Mouse (Mus musculus) thymus, postnatal 36 days (tissue): Measurements from ENCODE around the gene Cox7a2.
A peak's percentile ranks its signal among the peaks of the same experiment; 100 is the strongest.

Experiments used
- DNase-seq, 2 experiments: peaks; one replicate each; pipeline ENCODE4 v3.0.0; 2022; ENCODE audit warnings: mixed read lengths in 2 of 2

The Cox7a2 gene

DNA sequence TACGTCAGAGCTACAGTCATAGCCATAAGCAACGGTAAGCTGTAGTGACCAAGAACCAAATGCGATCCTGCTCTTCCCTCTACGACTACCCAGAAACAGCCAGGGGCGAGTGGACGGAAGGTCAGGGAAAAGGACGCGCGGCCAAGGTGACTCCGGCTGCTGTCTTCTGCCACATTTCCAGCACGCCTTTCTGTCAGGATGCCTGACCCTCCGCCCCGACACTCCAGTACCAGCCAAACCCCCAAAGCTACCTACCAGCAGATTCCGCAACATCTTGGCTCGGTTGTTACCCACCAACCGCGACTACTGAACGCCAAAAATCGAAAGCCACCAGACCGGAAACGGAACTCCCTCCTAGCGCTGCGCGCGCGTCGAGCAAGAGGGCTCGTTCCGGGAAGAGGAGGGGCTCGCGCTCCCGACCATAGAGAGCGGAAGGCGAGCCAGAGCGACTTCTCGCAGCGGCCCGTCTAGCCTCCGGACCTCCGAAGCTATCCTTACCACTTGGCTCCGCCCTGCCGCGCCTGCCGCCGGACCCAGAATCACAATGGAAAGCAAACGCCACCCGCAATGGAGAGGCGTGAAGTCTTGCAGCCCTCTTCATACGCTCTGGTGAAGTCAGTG lies at the start of gene Cox7a2:
TSS of gene Cox7a2 (minus strand) at position 494 of the 621 bp plus-strand sequence.
- DNase-seq: peak; percentile 94 to 95

DNA sequence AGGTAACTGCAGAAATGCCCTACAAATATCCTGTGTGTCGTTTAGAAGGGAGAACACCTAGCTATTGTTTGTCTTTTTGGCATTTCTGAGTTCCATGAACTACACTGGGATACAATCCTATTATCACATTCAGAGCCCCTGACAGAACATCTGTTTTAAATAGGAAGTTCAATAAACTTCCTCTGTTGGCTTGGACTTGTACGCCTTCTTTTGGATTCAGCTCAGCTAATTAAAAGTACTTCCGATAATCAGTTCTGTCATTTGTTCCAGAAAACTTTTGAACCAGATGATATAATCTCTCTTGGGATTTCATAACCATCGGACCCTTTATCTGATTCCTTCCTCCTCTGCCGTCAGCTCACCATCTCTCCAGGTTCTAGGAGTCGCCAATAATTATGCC lies 49.7 kb upstream of the Cox7a2 start:
- DNase-seq: no peak

DNA sequence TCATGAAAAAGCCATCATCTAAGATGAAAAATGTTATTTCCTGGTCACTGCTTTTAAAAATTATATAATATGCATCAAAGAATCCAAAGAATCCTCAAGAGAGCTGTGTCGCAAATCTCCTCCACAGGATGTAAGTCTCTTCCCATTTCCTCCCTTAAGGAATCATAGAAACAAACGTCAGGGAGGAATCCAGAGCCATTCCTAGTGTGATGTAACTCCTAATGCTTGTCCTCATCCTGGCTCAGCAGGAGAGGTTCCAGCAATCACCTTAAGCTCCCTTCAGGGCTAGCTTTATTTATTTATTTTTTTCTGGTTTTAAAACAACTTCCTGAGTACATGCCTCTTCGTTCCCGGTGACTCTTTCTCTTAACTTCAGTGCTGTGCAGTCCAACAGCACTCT lies 47.5 kb upstream of the Cox7a2 start:
- DNase-seq: no peak

DNA sequence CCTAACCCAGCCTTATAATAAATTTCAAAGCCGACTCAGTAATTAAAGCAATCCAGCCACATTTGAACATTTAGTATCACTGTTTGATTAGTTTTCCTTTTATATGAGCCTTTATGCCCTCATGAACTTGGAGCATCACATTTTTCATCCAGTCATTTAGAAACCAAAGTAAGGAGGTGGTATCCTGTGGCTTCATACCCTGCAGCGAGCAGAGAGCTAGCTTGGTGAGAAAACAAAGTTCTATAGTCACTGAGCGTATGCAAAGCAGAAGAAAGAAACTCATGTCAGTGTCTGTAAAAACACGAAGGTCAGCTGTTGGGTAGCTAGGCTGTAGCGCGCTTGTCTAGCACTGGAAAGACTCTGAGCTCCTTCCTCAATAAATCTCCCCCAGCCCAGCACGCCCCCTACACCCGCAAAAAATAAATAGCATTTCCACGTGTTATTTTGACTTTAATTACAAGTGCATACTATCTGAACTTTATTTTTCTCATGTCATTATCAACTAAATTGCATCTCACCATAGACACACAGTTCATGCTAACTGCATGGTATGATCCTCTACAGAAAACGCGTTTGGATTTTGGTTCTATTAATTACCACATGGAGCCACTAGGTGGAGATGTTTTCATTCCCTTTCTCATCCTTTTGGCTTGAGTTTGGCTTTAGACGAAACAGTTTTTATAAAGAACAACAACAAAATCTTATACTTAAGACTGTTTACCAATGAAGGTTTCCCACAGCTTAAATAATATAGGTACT lies 46.8 kb upstream of the Cox7a2 start:
- DNase-seq: no peak

DNA sequence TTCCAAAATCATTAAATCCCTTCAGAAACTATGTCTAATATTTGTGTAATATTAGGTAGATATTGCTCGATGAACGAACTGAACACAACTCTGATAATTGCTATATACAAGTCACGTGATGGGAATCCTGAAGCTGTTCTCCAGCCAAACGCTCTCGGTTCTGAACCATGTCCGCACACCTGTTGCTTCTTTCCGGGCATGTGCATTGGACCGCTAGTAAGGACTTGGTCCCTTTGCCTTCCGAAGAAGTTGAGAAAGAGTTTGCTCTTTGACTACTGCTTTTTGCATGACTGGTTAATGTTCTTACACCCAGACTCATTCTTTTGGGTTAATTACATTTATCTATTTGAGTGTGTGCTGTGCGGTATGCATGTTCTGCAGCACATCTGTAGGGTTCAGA lies 45.7 kb upstream of the Cox7a2 start:
- DNase-seq: no peak

DNA sequence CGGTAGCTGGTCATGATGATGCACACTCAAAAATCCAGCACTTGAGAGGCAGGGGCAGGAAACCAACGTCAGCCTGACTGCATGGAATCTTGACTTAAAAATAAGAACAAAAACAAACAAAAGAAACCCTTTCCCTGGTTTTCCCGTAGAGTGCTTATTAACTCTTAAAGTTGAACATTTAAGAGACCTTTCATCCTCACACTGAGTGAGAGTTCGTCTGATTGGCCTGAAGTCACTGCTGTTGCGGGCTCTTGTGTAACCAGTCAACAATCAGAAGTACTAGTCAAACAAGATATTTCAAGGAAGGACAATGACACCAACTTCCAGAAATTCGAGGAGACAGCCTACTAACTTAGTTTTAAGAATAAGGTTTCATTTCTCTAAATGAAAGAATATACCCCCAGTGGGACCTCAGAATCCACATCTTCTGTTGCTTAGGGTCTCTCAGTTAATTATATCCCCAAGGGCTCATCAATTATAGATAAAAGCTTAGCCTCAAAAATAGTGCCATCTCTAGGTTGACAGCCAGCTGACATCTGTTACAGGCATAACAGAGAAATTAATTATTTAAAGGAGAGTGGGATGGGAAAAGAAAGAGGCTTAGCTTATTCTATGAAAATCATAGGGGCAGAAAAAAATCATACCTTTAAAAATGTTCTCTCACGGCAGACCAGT lies 36.9 kb upstream of the Cox7a2 start:
- DNase-seq: no peak

DNA sequence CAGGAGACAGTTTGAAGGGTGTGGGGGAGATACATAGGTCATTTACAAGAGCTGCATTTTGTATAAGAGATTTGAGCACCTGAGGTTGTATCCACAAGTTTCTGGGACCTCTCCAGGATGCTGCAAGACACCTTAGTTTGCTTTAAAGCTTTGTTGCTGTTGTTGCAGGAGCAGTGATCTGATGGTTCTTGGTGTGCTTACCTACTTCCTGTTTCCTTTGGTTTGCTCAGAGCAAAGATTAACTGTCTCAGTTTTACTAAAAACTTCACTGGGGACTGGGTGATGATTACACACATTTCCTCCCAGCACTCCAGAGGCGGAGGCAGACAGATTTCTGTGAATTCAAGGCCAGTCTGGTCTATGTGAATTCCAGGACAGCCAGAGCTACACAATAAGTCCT lies 35.4 kb upstream of the Cox7a2 start:
- DNase-seq: peak in 1 of 2 experiments; percentile 22

DNA sequence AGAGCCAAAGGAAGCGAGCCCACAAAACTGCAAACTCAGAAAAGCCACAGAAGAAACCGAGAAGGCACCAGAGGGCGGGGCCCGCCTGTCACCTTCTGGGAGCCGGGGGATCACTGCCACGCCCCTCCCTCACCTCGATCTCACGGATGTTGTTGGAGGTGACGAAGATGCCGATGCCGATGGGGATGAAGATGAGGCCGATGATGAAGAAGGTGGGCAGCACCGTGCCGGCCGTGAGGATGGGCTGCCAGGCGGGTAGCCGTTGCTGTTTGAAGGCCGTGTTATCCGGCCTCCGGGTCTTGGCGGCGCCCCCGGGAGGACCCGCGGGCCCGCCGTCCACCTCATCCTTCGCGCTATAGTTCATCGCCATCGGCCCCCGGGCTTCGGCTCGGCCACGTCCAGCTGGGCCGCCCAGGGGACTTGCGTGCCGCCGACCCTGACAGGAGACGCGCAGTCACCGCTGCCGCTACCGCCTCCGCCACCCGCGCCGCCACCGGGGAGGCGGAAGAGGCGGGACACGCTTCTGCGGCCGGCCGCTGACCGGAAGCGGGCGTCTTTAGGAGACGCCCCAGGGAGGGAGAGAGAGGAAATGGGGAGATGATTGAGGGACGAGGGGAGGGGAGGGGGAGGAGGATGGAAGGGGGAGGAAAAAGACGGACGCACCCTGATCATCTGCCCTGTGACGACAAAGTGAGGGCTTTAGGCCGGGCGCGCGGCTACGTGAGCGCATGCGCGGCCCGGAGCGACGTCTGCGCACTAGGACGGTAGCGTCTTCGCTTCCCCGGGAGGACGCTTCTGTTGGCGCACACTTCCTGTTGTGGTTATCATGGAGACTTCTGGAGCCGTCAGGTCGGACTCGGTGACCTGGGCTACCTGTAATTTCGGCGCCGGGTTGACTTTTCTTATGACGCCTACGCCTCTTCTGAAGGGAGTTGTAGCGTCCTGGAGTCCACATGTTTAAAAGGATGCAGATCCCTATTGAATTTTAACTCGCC lies 33.5 kb upstream of the Cox7a2 start, which contains the start of gene Tmem30a:
TSS of gene Tmem30a (minus strand) at position 667 of the 995 bp plus-strand sequence.
- DNase-seq: peak; percentile 87 to 90

DNA sequence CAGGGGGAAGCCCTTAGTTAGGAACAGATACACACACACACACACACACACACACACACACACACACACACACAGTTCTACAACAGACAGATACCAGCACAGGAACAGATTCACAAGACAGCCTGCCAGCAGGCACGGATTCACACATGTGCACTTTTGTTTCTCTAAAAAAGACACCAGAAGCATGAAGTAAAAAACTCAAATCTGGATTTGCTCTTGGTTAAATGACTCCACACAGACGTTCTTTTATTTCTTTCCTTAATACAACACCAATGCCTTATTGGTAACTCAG lies 26.1 kb upstream of the Cox7a2 start:
- DNase-seq: no peak

DNA sequence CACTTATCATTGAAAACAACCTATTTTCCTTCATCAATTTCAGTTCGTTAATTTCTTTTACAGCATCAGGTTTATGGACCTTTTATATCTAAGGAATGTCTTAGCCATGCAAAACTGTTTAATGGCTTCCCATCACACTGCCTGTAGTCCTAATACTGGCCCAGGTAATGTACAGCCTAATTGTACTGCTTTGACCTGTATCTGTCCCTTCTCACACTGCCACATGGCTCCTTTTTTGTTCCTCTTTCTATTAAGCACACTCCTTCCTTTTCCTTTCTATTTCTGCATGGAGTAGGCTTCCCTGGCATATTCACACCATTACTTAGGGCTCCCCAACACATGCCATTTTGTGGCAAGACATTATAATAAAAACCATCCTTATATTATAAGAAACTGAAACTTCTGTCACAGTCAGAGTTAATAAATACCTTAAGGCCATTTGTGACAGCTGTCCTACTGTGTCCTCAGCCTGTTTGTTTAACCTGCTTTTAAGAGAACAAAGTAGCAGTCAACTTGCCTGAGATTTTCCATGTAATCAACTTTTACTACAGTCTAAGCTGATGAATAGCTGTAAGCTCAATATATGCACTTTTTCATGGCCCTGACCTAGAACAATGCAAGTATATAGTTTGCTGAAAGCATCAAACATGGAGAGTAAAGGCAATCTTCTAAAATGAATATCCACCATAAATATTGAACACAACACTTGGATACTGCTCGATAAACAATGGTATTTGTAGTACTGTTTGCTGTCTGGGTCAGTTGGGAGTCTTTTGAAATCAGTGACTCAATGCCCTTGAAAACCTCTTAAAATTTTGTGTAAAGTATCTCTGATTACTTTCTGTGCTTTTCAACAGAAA lies 25.5 kb upstream of the Cox7a2 start:
- DNase-seq: no peak

DNA sequence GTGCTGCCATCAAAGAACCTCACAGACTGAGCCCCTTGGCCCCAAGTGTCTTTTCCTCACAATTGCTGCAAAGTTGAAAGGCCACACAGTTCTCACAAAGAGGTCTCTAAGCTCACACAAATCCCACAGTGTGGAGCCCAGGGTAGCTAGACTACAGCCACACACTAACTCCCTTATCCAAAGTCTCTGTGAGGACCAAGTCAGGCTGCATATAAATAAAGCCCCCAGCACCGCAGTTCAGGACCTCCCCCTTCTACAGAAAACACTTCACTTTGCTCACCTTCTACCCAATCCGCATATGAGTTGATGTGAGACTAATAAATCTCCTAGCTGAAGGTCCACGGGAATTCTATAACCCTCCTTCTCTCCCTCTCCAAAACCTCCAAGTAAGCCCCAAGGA lies 24.8 kb upstream of the Cox7a2 start:
- no peak for DNase-seq

DNA sequence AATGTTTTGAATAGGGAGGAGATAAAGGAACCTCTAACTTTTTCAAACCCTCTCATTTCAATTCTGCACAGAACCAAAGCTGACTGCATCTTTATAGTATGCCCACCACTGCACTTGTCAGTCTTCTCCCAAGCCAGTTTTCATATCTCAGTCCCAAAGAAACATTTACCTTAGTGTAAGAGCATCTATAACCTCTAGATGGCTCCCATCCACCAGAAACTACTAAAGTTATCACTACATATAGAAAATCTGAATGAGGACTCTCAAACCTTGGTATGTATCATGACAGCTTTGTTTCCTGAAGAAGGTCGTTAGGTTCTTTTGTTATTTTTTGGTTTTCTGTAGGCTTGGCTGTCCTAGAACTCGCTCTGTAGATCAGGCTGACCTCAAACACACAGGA lies 19.7 kb upstream of the Cox7a2 start:
- DNase-seq: no peak

DNA sequence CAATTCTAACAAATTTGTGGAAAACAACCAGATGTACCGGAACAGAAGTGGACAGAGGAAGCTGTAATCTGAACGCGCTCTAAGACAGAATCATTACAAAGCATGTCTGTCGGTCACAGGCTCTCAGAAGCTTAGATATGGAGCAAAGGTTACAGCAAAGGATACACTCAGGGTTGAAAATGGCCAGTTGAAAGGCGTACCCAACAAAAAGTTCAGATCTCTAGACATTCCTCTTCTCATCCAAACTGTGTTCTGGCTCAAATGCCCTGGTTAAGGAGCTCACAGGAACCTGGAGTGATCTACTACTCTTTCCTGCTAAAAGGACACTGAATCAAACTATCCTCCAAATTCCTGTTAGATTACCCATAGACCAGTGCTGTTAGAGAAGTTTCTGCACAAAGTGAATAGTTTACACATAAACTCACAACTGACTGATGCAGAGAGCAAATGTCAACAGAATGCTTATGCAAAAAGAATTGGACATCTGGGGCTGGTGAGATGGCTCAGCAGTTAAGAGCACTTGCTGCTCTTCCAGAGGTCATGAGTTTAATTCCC lies 7.4 kb upstream of the Cox7a2 start:
- DNase-seq: no peak

DNA sequence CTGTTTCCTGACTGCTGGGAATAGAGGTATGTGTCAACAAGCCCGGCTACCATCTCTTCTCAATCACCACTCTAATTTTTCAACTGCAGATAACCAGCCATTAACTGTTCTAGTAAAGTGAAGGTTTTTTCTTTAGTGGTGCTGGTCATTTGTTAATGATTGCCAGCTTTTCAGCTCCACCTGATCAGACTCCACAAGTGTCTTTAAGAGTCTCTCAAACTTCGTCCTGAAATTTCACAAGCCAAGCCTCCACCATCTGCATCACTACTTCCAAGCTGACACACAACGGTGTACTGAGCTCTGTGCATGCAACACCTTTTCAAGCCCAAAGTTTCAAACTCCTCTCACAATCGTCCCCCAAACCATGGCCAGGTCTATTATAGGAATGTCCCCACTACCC lies 5.7 kb upstream of the Cox7a2 start:
- no peak for DNase-seq

DNA sequence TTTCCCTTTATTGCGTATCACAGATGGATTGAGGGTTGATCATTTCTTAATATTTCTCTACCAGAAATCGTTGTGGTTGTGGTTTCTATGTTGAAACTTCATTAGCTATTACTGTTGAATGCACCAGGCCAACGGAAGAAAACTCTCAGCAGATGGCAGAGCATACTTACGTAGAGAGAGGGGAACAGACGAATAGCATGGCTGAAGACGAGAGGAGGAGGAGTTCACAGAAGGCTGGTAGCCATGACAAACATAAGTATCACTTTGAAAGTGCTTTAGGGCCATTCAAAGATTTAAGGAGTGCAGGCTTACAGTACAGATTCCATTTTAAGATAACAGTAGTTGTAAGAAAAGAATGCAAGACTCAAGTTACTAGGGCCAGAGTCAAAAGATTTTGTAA lies 2.8 kb upstream of the Cox7a2 start:
- no peak for DNase-seq

DNA sequence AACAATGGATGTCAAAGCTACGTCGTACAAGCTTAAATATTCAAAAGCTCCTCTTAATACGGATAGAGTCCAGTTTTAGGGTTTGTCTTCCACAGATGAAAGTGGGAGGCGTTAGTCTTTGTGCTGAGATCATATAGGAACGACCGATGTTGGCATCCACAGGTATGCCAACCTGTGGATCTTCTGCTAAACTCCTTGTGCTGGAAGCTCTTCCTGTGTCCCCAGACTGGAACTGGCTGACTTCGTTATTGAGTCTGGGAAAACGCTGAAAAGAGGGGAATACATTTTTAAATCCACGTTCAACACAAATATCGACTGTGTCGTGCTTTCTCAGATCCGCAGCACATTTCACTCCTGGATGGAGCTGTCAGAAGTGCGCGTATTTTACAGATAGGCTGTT lies 398 bp upstream of the Cox7a2 start:
- no peak for DNase-seq

DNA sequence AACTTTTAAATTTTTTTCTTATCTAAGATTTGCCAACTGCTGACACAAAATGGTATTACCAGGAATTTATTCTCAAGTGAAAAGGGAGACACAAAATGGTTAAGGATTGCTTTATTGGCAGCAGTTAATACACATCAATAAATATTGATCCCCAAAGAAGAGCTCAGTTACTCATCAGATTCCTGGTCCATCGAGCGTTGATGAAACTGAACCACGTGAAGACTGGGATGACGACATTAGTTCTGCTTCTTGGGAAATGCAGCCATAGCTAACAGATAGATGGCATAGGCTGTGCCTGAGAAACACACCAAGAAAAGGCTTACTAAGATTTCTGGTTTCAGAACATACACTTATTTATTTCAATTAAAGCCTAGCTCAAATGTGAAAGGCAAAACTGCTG lies 4.4 kb downstream of the Cox7a2 start:
- no peak for DNase-seq

DNA sequence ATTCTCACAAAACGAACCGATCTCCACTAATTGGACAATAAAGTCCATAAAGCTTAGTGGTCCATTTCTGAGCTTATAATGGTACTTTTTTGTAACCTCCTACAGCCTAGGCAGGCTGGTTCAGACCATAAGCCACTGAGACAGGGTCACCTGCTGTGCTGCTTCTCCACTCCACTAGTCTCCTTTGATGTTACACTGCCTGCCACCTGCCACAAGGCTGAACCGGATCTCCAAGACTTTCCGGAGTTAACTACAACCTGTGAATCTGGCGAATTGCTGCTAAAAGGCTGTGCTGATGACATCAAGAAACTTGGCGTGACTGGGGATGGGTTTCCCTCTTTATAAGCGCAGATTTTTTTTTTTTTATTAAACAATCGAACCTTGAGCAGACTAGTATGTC lies 7.8 kb downstream of the Cox7a2 start:
- no peak for DNase-seq

DNA sequence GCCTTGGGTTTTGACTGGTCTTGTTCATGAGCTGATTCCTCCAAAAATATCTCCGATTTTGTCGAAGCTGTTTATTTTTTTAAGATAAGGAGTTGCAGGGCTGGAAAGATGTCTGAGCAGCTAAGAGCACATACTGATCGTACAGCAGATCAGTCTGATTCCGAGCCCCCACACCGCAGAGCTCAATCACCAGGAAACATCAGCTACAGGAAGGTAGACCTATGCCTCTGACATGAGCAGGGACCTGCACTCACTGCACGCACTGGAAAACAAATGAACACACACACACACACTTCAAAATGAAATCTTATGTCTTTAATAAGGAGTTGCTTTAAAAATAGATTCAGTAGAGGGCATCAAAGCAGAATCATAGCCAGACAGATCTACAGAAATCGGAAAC lies 9.0 kb downstream of the Cox7a2 start:
- DNase-seq: no peak

DNA sequence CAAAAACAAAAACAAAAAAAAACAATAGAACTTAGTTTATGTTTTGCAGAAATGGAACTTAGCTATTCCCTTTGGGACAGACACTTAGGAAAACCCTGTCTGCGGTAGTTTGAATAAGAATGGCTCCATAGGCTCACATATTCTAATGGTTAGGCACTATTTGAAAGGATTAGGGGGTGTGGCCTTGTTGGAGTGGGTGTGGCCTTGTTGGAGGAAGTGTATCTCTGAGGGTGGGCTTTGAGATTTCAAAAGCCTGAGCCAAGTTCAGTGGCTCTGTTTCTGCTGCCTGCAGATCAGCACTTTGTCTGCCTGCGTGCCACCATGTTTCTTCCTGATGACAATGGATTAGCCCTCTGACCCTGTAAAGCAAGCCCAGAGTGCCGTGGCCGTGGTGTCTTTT lies 14.6 kb downstream of the Cox7a2 start:
- no peak for DNase-seq

DNA sequence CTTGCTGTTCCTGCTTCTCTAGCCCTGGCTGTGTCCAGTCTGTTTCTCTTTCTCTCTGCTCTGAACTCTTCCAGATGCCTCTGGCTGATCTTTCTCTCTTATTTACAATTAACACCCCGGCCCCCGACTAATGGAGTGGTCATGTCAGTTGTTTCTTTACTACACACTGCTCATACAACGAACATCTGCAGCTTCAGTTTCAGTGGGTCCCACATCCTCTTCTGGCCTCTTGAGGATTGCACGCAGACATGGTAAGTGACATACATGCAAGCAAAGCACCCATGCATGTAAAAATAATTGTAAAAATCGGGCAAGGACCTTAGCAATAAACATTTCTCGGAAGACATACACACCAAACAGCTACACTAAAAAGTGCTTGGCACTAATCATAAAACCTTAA lies 24.1 kb downstream of the Cox7a2 start:
- no peak for DNase-seq

DNA sequence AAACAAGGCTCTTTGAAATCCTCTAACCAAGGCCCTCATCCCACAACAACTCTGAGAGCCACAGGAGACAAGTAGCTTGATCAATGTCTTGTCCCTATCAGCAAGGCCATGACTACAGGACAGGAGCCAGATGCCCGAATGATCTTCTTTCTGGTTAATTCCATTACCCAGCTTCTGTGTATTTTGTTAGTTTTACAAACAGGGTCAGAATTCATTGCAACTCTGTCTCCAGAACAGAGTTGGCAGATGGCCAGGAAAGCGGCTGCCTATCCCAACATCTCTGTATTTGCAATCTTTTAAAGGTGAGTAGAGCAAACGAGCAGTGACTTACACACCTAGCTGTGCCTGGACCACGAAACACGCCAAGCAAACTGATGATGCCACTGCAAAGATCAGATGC lies 29.4 kb downstream of the Cox7a2 start:
- DNase-seq: no peak
